Mouse (Mus musculus) CH12.LX (cell line): ENCODE measurements around the gene Cyb5b. TPM values are rescaled to one million over a fixed set of nuclear protein-coding genes. Genes with fewer than 3 reads are reported as not detected.

ENCODE experiments used
- DNase-seq: peaks from one replicate; pipeline ENCODE4 v3.0.0-alpha.2; 2013; ENCODE audit errors: extremely low read depth
- H3K27ac ChIP-seq: 2 replicates; pipeline ENCODE4 v1.5.1; 2012; ENCODE audit warnings: low read depth, mild to moderate bottlenecking, control low read depth, moderate library complexity; ENCODE audit not compliant: insufficient read depth
- H3K27me3 ChIP-seq: replicated peaks from 2 replicates; pipeline ENCODE3; 2012; ENCODE audit warnings: inconsistent platforms
- H3K36me3 ChIP-seq, 2 experiments: replicated peaks in 1 of 2; 2 replicates each; pipeline versions ENCODE3 to v1.6.1; 2012; ENCODE audit warnings: inconsistent platforms in 1 of 2, low read length in 1 of 2, mild to moderate bottlenecking in 1 of 2, mixed read lengths in 1 of 2, moderate library complexity in 1 of 2; ENCODE audit not compliant: control insufficient read depth in 1 of 2, insufficient read depth in 1 of 2
- H3K4me1 ChIP-seq, 2 experiments: 2 replicates each; pipeline ENCODE4 v1.6.1; 2012; ENCODE audit warnings: inconsistent platforms in 1 of 2, moderate library complexity in 1 of 2; ENCODE audit not compliant: insufficient read depth in 2 of 2, control insufficient read depth in 1 of 2
- H3K4me2 ChIP-seq: 2 replicates; pipeline ENCODE4 v1.6.1; 2012; ENCODE audit warnings: low read depth, mild to moderate bottlenecking, control low read depth; ENCODE audit not compliant: poor library complexity, insufficient read depth, severe bottlenecking
- H3K4me3 ChIP-seq, 3 experiments: fragments of 150-350 bp in 1 of 3; sonication (generic) in 1 of 3; replicated peaks in 1 of 3; 2 replicates each; pipeline versions ENCODE3 to v1.5.1; 2011 to 2012; ENCODE audit warnings: low read depth in 2 of 3, low read length in 2 of 3, mild to moderate bottlenecking in 2 of 3, moderate library complexity in 2 of 3, control low read depth in 1 of 3, improper control_type of control experiment in 1 of 3, inconsistent platforms in 1 of 3, mixed read lengths in 1 of 3; ENCODE audit not compliant: poor library complexity in 1 of 3
- H3K79me2 ChIP-seq: replicated peaks from 2 replicates; pipeline ENCODE4 v1.6.1; 2012; ENCODE audit warnings: mild to moderate bottlenecking, moderate library complexity; ENCODE audit not compliant: control insufficient read depth, poor library complexity, insufficient read depth, severe bottlenecking; ENCODE audit errors: extremely low read depth
- H3K9ac ChIP-seq: 2 replicates; pipeline ENCODE4 v1.6.1; 2012; ENCODE audit warnings: low read depth, mild to moderate bottlenecking, control low read depth, moderate library complexity; ENCODE audit not compliant: insufficient read depth
- H3K9me3 ChIP-seq: replicated peaks from 2 replicates; pipeline ENCODE3; 2012; ENCODE audit warnings: low read length, inconsistent platforms, mixed read lengths
- CHD2 ChIP-seq: IDR thresholded peaks from 2 replicates; pipeline ENCODE4 v1.6.1; 2011; ENCODE audit warnings: low read length, improper control_type of control experiment
- CTCF ChIP-seq, 2 experiments: IDR thresholded peaks in 1 of 2; conservative IDR thresholded peaks in 1 of 2; 2 replicates each; pipeline ENCODE4 v1.5.1; 2011 to 2012; ENCODE audit warnings: low read depth in 2 of 2, low read length in 2 of 2, improper control_type of control experiment in 1 of 2, inconsistent platforms in 1 of 2, mild to moderate bottlenecking in 1 of 2, moderate library complexity in 1 of 2
- E2F4 ChIP-seq: IDR thresholded peaks from 2 replicates; pipeline ENCODE4 v1.6.1; 2011; ENCODE audit warnings: low read depth, low read length, improper control_type of control experiment; ENCODE audit not compliant: insufficient replicate concordance
- ELF1 ChIP-seq: IDR thresholded peaks from 2 replicates; pipeline ENCODE4 v1.6.1; 2014; ENCODE audit warnings: low read depth, mild to moderate bottlenecking, inconsistent platforms, low read length, improper control_type of control experiment
- EP300 ChIP-seq: IDR thresholded peaks from 2 replicates; pipeline ENCODE4 v1.6.1; 2011; ENCODE audit warnings: low read length, improper control_type of control experiment
- ETS1 ChIP-seq: conservative IDR thresholded peaks from 2 replicates; pipeline ENCODE4 v1.6.1; 2012; ENCODE audit warnings: low read depth, mild to moderate bottlenecking, inconsistent platforms, low read length, improper control_type of control experiment, moderate library complexity
- IRF4 ChIP-seq: IDR thresholded peaks from 2 replicates; pipeline ENCODE4 v1.6.1; 2014; ENCODE audit warnings: low read depth, mild to moderate bottlenecking, inconsistent platforms, low read length, improper control_type of control experiment
- JUN ChIP-seq: IDR thresholded peaks from 2 replicates; pipeline ENCODE4 v1.6.1; 2011; ENCODE audit warnings: low read depth, mild to moderate bottlenecking, low read length, improper control_type of control experiment, moderate library complexity; ENCODE audit not compliant: insufficient read depth
- JUND ChIP-seq: conservative IDR thresholded peaks from 2 replicates; pipeline ENCODE4 v1.6.1; 2011; ENCODE audit warnings: low read depth, low read length, improper control_type of control experiment
- KAT2A ChIP-seq: IDR thresholded peaks from 2 replicates; pipeline ENCODE4 v1.6.1; 2012; ENCODE audit warnings: low read length, improper control_type of control experiment, inconsistent platforms; ENCODE audit not compliant: insufficient replicate concordance
- MAFK ChIP-seq: IDR thresholded peaks from 2 replicates; pipeline ENCODE4 v1.6.1; 2011; ENCODE audit warnings: low read length, improper control_type of control experiment; ENCODE audit not compliant: insufficient replicate concordance
- MAX ChIP-seq: IDR thresholded peaks from 2 replicates; pipeline ENCODE4 v1.6.1; 2011; ENCODE audit warnings: low read length, improper control_type of control experiment
- MAZ ChIP-seq: IDR thresholded peaks from 2 replicates; pipeline ENCODE4 v1.6.1; 2012; ENCODE audit warnings: low read depth, mild to moderate bottlenecking, inconsistent platforms, low read length, improper control_type of control experiment, moderate library complexity
- MEF2A ChIP-seq: IDR thresholded peaks from 2 replicates; pipeline ENCODE4 v1.6.1; 2014; ENCODE audit warnings: low read depth, mild to moderate bottlenecking, inconsistent platforms, low read length, improper control_type of control experiment, borderline replicate concordance
- MYC ChIP-seq: IDR thresholded peaks from 2 replicates; pipeline ENCODE4 v1.6.1; 2011; ENCODE audit warnings: low read depth, mild to moderate bottlenecking, improper control_type of control experiment, low read length
- NELFE ChIP-seq: IDR thresholded peaks from 2 replicates; pipeline ENCODE4 v1.6.1; 2011; ENCODE audit warnings: low read depth, low read length, improper control_type of control experiment
- NRF1 ChIP-seq: IDR thresholded peaks from 2 replicates; pipeline ENCODE4 v1.6.1; 2014; ENCODE audit warnings: low read depth, mild to moderate bottlenecking, inconsistent platforms, low read length, improper control_type of control experiment, moderate library complexity
- PAX5 ChIP-seq: IDR thresholded peaks from 2 replicates; pipeline ENCODE4 v1.6.1; 2012; ENCODE audit warnings: low read length, inconsistent platforms, mixed read lengths
- POLR2A ChIP-seq: IDR thresholded peaks from 2 replicates; pipeline ENCODE4 v1.6.1; 2011; ENCODE audit warnings: low read depth, mild to moderate bottlenecking, improper control_type of control experiment, low read length
- POLR2AphosphoS2 ChIP-seq: IDR thresholded peaks from 2 replicates; pipeline ENCODE4 v1.6.1; 2011; ENCODE audit warnings: low read depth, low read length, improper control_type of control experiment
- RAD21 ChIP-seq: IDR thresholded peaks from 2 replicates; pipeline ENCODE4 v1.6.1; 2011; ENCODE audit warnings: low read depth, mild to moderate bottlenecking, low read length, improper control_type of control experiment, moderate library complexity
- RCOR1 ChIP-seq: conservative IDR thresholded peaks from 2 replicates; pipeline ENCODE4 v1.6.1; 2012; ENCODE audit warnings: low read depth, mild to moderate bottlenecking, inconsistent platforms, low read length, improper control_type of control experiment
- SIN3A ChIP-seq: IDR thresholded peaks from 2 replicates; pipeline ENCODE4 v1.6.1; 2012; ENCODE audit warnings: low read length, improper control_type of control experiment, inconsistent platforms
- SMC3 ChIP-seq: IDR thresholded peaks from 2 replicates; pipeline ENCODE4 v1.6.1; 2011; ENCODE audit warnings: low read depth, low read length, improper control_type of control experiment
- UBTF ChIP-seq: IDR thresholded peaks from 2 replicates; pipeline ENCODE4 v1.6.1; 2012; ENCODE audit warnings: low read depth, mild to moderate bottlenecking, inconsistent platforms, low read length, improper control_type of control experiment, moderate library complexity
- USF1 ChIP-seq: IDR thresholded peaks from 2 replicates; pipeline ENCODE4 v1.6.1; 2014; ENCODE audit warnings: low read depth, mild to moderate bottlenecking, inconsistent platforms, low read length, improper control_type of control experiment
- ZC3H11A ChIP-seq: IDR thresholded peaks from 2 replicates; pipeline ENCODE4 v1.6.1; 2012; ENCODE audit warnings: low read depth, mild to moderate bottlenecking, inconsistent platforms, low read length, improper control_type of control experiment
- ZKSCAN1 ChIP-seq: IDR thresholded peaks from 2 replicates; pipeline ENCODE4 v1.6.1; 2012; ENCODE audit warnings: low read depth, inconsistent platforms, low read length, improper control_type of control experiment, borderline replicate concordance
- ZNF384 ChIP-seq: IDR thresholded peaks from 2 replicates; pipeline ENCODE4 v1.6.1; 2012; ENCODE audit warnings: low read depth, low read length, improper control_type of control experiment, inconsistent platforms
- dilution Hi-C: fragments of 300-500 bp; cut with MboI; formaldehyde crosslinking; loops from 2 replicates; pipeline ENCODE4 v1.14.3; 2020; ENCODE audit warnings: low sequenced_read_pairs; ENCODE audit not compliant: extremely low pct_unique_long_range_greater_than_20kb, extremely low pct_ligation_motif_present
- in situ Hi-C: fragments of 300-500 bp; cut with MboI; formaldehyde crosslinking; loops from 3 replicates; pipeline ENCODE4 v1.14.3; 2019; ENCODE audit warnings: low sequenced_read_pairs, low pct_ligation_motif_present, low pct_unique_long_range_greater_than_20kb, mixed read lengths
- polyA plus RNA-seq: library from polyadenylated mRNA; unstranded; fragments of >175 nt; gene quantifications from 2 replicates; pipeline ENCODE4 v1.2.1, GENCODE M21; 2012; ENCODE audit warnings: low read depth; ENCODE audit not compliant: insufficient read length
- total RNA-seq, 2 experiments: library from RNA; depleted of rRNA; stranded (reverse); fragments of 300-350 nt in 1 of 2; fragments of >200 nt in 1 of 2; gene quantifications; 2 replicates each; pipeline ENCODE4 v1.2.3; 2012 to 2014

The Cyb5b gene
- total and polyA plus RNA-seq, 3 experiments, result 74.0 to 156 (median 108) TPM

DNA sequence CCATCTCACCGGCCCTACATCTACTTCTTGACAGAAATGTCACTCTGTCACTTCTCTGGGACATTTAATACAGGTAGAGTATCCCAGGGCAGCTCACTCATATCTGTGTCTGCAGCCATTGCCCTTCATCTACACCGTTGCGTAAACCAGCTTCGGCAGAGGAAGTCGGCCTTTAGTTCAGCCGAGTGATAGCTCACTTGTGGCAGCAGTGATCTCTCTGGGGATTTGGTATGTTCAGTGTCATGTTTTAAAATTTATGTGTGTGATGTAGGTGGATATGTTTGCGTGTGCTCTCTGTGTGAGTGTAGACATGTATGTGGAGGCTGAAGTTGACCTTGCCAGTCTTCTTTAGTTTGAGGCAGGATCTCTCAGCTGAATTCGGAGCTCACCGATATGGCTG, 15.3 kb downstream of the Cyb5b start:
- H3K4me1 ChIP-seq, result peaks cover 0 to 35% of the 10 kb centered on the region in 2 experiments; a peak in 2 of 4 replicates
- H3K27ac ChIP-seq, result no peak overlapping the region
- peaks cover 41 to 83% of the 10 kb centered on the region in 2 experiments for H3K36me3 ChIP-seq
- H3K9me3 ChIP-seq, result no peaks in the 10 kb centered on the region
- no peak overlapping the region for H3K4me2 ChIP-seq
- no peak overlapping the region for H3K9ac ChIP-seq
- no peak overlapping the region for H3K4me3 ChIP-seq
- H3K27me3 ChIP-seq, result no peaks in the 10 kb centered on the region
- no peak for DNase-seq
- TF ChIP-seq EP300 (no peak), KAT2A (no peak), CHD2 (no peak), NELFE (no peak), ETS1 (no peak), SMC3 (no peak), JUND (no peak), IRF4 (no peak), MYC (no peak), ZNF384 (no peak), UBTF (no peak), MAX (no peak), MAZ (no peak), ZKSCAN1 (no peak), PAX5 (no peak), CTCF (conservative IDR thresholded peaks at IDR 0.05 in 1 of 2, IDR thresholded peaks at IDR 0.05 in 1 of 2; ENCODE audit: low read depth in 2 of 2, low read length in 2 of 2) (no peak), USF1 (no peak)
- peaks cover 63% of the 10 kb centered on the region for H3K79me2 ChIP-seq
- in situ Hi-C loops, result no loop called here
- dilution Hi-C loops, result no loop called here

DNA sequence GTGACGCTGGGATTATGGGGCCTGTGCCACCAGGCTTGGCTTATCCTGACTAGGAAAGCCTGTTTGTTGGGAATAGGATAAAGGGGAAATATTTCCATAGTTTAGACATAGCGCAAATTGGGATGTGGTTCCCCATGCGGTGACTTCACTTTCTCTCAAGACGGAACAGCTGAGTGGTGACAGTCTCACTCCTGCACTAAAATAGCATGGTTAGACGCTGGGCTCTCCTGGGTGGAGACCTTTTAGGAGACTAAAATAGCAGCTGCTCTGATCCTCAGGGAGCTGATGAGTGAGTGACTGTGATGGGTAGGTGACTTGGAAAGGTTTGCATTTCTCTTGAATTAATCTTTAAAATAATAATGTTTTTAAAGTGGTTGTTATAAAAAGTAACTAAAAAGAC, 17.4 kb downstream of the Cyb5b start:
- in situ Hi-C loops, result no loop called here
- peaks cover 48% of the 10 kb centered on the region for H3K79me2 ChIP-seq
- peaks cover 0 to 31% of the 10 kb centered on the region in 2 experiments; a peak in 2 of 4 replicates for H3K4me1 ChIP-seq
- dilution Hi-C loops, result no loop called here
- no peaks in the 10 kb centered on the region for H3K27me3 ChIP-seq
- H3K9ac ChIP-seq, result no peak overlapping the region
- H3K27ac ChIP-seq, result no peak overlapping the region
- H3K36me3 ChIP-seq, result peaks cover 51 to 82% of the 10 kb centered on the region in 2 experiments
- no peaks in the 10 kb centered on the region for H3K9me3 ChIP-seq
- no peak for TF ChIP-seq POLR2AphosphoS2
- TF ChIP-seq MAFK, result no peak
- no peak for TF ChIP-seq CHD2
- TF ChIP-seq MEF2A, result no peak
- TF ChIP-seq RCOR1, result no peak
- no peak for TF ChIP-seq EP300
- no peak for TF ChIP-seq SIN3A
- no peak for TF ChIP-seq MAX
- TF ChIP-seq ELF1, result no peak
- TF ChIP-seq JUN, result no peak
- no peak for TF ChIP-seq POLR2A
- TF ChIP-seq NRF1, result no peak
- TF ChIP-seq IRF4, result no peak
- TF ChIP-seq E2F4, result no peak
- TF ChIP-seq UBTF, result no peak
- TF ChIP-seq RAD21, result no peak
- TF ChIP-seq ZC3H11A, result no peak
- H3K4me2 ChIP-seq, result no peak overlapping the region
- H3K4me3 ChIP-seq, result no peak overlapping the region
- no peak for DNase-seq
